Mouse (Mus musculus): ENCODE data around the gene Lcp2. TPM values are rescaled to one million over a fixed set of nuclear protein-coding genes. Genes with fewer than 3 reads are reported as not detected.
"Not testable (repeated sequence)": the region's sequence is repeated elsewhere in the genome, so short reads cannot be mapped to it uniquely, and the experiment has no call there.

Lcp2 gene
- polyA plus RNA-seq, 1 experiment from 2014 or later: 1.9 TPM

GRCm38 (mm10) chr11:34111940-34112339 lies 65.2 kb downstream of the Lcp2 start:
- Histone ChIP-seq H3K4me3 (no peak overlapping the region), H3K27ac (no peak overlapping the region), H3K27me3 (no peaks in the 10 kb centered on the region), H3K9ac (no peak overlapping the region), H3K4me1 (no peaks in the 10 kb centered on the region), H3K36me3 (no peaks in the 10 kb centered on the region), H3K9me3 (no peaks in the 10 kb centered on the region), H3K4me2 (replicated peaks) (no peak overlapping the region)
- 65% methylated on average over 7 of the region's 7 CpGs for WGBS
- ATAC-seq (ENCODE audit: low FRiP score, low read depth): no peak

- Histone ChIP-seq H3K27me3 (no peaks in the 10 kb centered on the region), H3K4me3 (no peak overlapping the region), H3K36me3 (no peaks in the 10 kb centered on the region), H3K4me2 (replicated peaks) (no peak overlapping the region), H3K4me1 (no peaks in the 10 kb centered on the region), H3K27ac (no peak overlapping the region), H3K9me3 (no peaks in the 10 kb centered on the region), H3K9ac (no peak overlapping the region)
- ATAC-seq (ENCODE audit: low FRiP score, low read depth): no peak
- 45% methylated on average over 4 of the region's 4 CpGs for WGBS
Measured at GRCm38 (mm10) chr11:34112781-34113380, 66.2 kb downstream of the Lcp2 start.

- Histone ChIP-seq H3K36me3 (no peaks in the 10 kb centered on the region), H3K4me3 (no peak overlapping the region), H3K27ac (no peak overlapping the region), H3K27me3 (no peaks in the 10 kb centered on the region), H3K9me3 (no peaks in the 10 kb centered on the region), H3K4me2 (replicated peaks) (no peak overlapping the region), H3K4me1 (peaks cover 3% of the 10 kb centered on the region; the same call in 1 of the 2 replicates), H3K9ac (no peak overlapping the region)
- WGBS: 67% methylated on average over 2 of the region's 2 CpGs
- no peak for ATAC-seq (ENCODE audit: low FRiP score, low read depth)
Measured at GRCm38 (mm10) chr11:34113760-34114159, 67.0 kb downstream of the Lcp2 start.

- H3K27me3 ChIP-seq: no peaks in the 10 kb centered on the region
- H3K9ac ChIP-seq: no peak overlapping the region
- H3K4me1 ChIP-seq: peaks cover 9% of the 10 kb centered on the region; the same call in 1 of the 2 replicates
- H3K27ac ChIP-seq: no peak overlapping the region
- H3K4me2 ChIP-seq (replicated peaks): no peak overlapping the region
- ATAC-seq (ENCODE audit: low FRiP score, low read depth): no peak
- H3K36me3 ChIP-seq: no peaks in the 10 kb centered on the region
- WGBS: 53% methylated on average over 2 of the region's 2 CpGs
- H3K4me3 ChIP-seq: no peak overlapping the region
- H3K9me3 ChIP-seq: no peaks in the 10 kb centered on the region
Measured at GRCm38 (mm10) chr11:34116572-34117135, 69.9 kb downstream of the Lcp2 start.

- Histone ChIP-seq H3K9ac (no peak overlapping the region), H3K27me3 (peaks cover 3% of the 10 kb centered on the region; the same call in 1 of the 2 replicates), H3K4me3 (no peak overlapping the region), H3K4me1 (peaks cover 9% of the 10 kb centered on the region; the same call in 1 of the 2 replicates), H3K4me2 (replicated peaks) (no peak overlapping the region), H3K9me3 (no peaks in the 10 kb centered on the region), H3K36me3 (no peaks in the 10 kb centered on the region), H3K27ac (no peak overlapping the region)
- WGBS: 83% methylated on average over 3 of the region's 3 CpGs
- no peak for ATAC-seq (ENCODE audit: low FRiP score, low read depth)
Measured at GRCm38 (mm10) chr11:34117581-34117980, 70.9 kb downstream of the Lcp2 start.

GRCm38 (mm10) chr11:34118319-34118718 lies 71.6 kb downstream of the Lcp2 start:
- Histone ChIP-seq H3K4me2 (replicated peaks) (no peak overlapping the region), H3K36me3 (no peaks in the 10 kb centered on the region), H3K4me3 (no peak overlapping the region), H3K9ac (no peak overlapping the region), H3K9me3 (no peaks in the 10 kb centered on the region), H3K27ac (no peak overlapping the region), H3K4me1 (peaks cover 9% of the 10 kb centered on the region; the same call in 1 of the 2 replicates), H3K27me3 (peaks cover 3% of the 10 kb centered on the region; the same call in 1 of the 2 replicates)
- no peak for ATAC-seq (ENCODE audit: low FRiP score, low read depth)
- 60% methylated on average over 3 of the region's 3 CpGs for WGBS

GRCm38 (mm10) chr11:34123147-34123546 lies 76.4 kb downstream of the Lcp2 start:
- peaks cover 16% of the 10 kb centered on the region for H3K4me1 ChIP-seq
- H3K36me3 ChIP-seq: no peaks in the 10 kb centered on the region
- 0 out of 2 replicates have a peak, but pooled peaks have one; percentile 64 for ATAC-seq (ENCODE audit: low FRiP score, low read depth)
- no peaks in the 10 kb centered on the region for H3K9me3 ChIP-seq
- no peak overlapping the region for H3K27ac ChIP-seq
- no peak overlapping the region for H3K4me3 ChIP-seq
- WGBS: 5% methylated on average over 2 of the region's 2 CpGs
- no peak overlapping the region for H3K4me2 ChIP-seq (replicated peaks)
- H3K9ac ChIP-seq: no peak overlapping the region
- H3K27me3 ChIP-seq: peaks cover 3% of the 10 kb centered on the region; the same call in 1 of the 2 replicates

GRCm38 (mm10) chr11:34124852-34125251 lies 78.1 kb downstream of the Lcp2 start:
- 42% methylated on average over 7 of the region's 7 CpGs for WGBS
- ATAC-seq (ENCODE audit: low FRiP score, low read depth): no peak

GRCm38 (mm10) chr11:34125727-34126126 lies 79.0 kb downstream of the Lcp2 start:
- H3K9me3 ChIP-seq; H3K4me2 ChIP-seq (replicated peaks); ATAC-seq (ENCODE audit: low FRiP score, low read depth); H3K27me3 ChIP-seq; H3K36me3 ChIP-seq; H3K27ac ChIP-seq; H3K9ac ChIP-seq; H3K4me1 ChIP-seq; H3K4me3 ChIP-seq: not testable (repeated sequence)
- 80% methylated on average over 3 of the region's 3 CpGs for WGBS

More at GRCm38 (mm10) chr11:34124852-34125251, 78.1 kb downstream of the Lcp2 start:
- H3K36me3 ChIP-seq: no peaks in the 10 kb centered on the region
- no peak overlapping the region for H3K27ac ChIP-seq
- peaks cover 3% of the 10 kb centered on the region; the same call in 1 of the 2 replicates for H3K27me3 ChIP-seq
- no peak overlapping the region for H3K4me3 ChIP-seq
- peaks cover 7% of the 10 kb centered on the region; the same call in 1 of the 2 replicates for H3K4me1 ChIP-seq
- no peak overlapping the region for H3K9ac ChIP-seq
- H3K4me2 ChIP-seq (replicated peaks): no peak overlapping the region
- H3K9me3 ChIP-seq: no peaks in the 10 kb centered on the region

- 68% methylated on average over 2 of the region's 2 CpGs for WGBS
- Histone ChIP-seq H3K36me3 (no peaks in the 10 kb centered on the region), H3K9me3 (no peaks in the 10 kb centered on the region), H3K4me3 (no peak overlapping the region), H3K4me1 (peaks cover 7% of the 10 kb centered on the region; the same call in 1 of the 2 replicates), H3K27ac (no peak overlapping the region), H3K4me2 (replicated peaks) (no peak overlapping the region), H3K9ac (no peak overlapping the region), H3K27me3 (no peaks in the 10 kb centered on the region)
- no peak for ATAC-seq (ENCODE audit: low FRiP score, low read depth)
Measured at GRCm38 (mm10) chr11:34128412-34128811, 81.7 kb downstream of the Lcp2 start.

GRCm38 (mm10) chr11:34139296-34139695 lies 92.6 kb downstream of the Lcp2 start:
- 82% methylated on average over 8 of the region's 8 CpGs for WGBS
- H3K27me3 ChIP-seq: no peaks in the 10 kb centered on the region

More at GRCm38 (mm10) chr11:34139296-34139695, 92.6 kb downstream of the Lcp2 start:
- Histone ChIP-seq H3K4me3 (no peak overlapping the region), H3K27ac (no peak overlapping the region), H3K9me3 (no peaks in the 10 kb centered on the region), H3K36me3 (no peaks in the 10 kb centered on the region), H3K9ac (no peak overlapping the region), H3K4me2 (replicated peaks) (no peak overlapping the region), H3K4me1 (no peaks in the 10 kb centered on the region)
- ATAC-seq (ENCODE audit: low FRiP score, low read depth): no peak

Measured in limb, embryonic 13.5 days (tissue).